Mouse (Mus musculus) C2C12 (cell line): ENCODE results near the gene Recql5.

Source experiments
- CEBPB ChIP-seq: IDR thresholded peaks from one replicate; pipeline ENCODE4 v1.6.1; 2011; ENCODE audit warnings: low read depth, mild to moderate bottlenecking, control low read depth, moderate library complexity
- CTCF ChIP-seq: IDR thresholded peaks from one replicate; pipeline ENCODE4 v1.5.1; 2011; ENCODE audit not compliant: control insufficient read depth, insufficient read depth, insufficient read length
- FOSL1 ChIP-seq: IDR thresholded peaks from one replicate; pipeline ENCODE4 v1.8.0; 2011; ENCODE audit warnings: mild to moderate bottlenecking, low read length; ENCODE audit not compliant: poor library complexity, insufficient read depth, severe bottlenecking
- MAX ChIP-seq: IDR thresholded peaks from one replicate; pipeline ENCODE4 v1.6.1; 2011; ENCODE audit warnings: mild to moderate bottlenecking, control low read depth
- MYOG ChIP-seq: IDR thresholded peaks from one replicate; pipeline ENCODE4 v1.6.1; 2011; ENCODE audit not compliant: control insufficient read depth, insufficient read length; ENCODE audit errors: extremely low read depth
- USF1 ChIP-seq: IDR thresholded peaks from one replicate; pipeline ENCODE4 v1.6.1; 2011; ENCODE audit warnings: low read depth, mild to moderate bottlenecking, control low read depth, moderate library complexity

- TF ChIP-seq FOSL1, result no peak
- TF ChIP-seq MYOG, result no peak
- TF ChIP-seq CTCF, result no peak
- TF ChIP-seq USF1, result peak; percentile 5
- TF ChIP-seq CEBPB, result no peak
- TF ChIP-seq MAX, result no peak
Measured at GRCm38 (mm10) chr11:115903384-115904230, 29.7 kb downstream of the Recql5 start.
